Mouse (Mus musculus) cerebellum, adult 2 months (tissue): Measurements from ENCODE around the gene Fam213b. TPM values are rescaled to one million over a fixed set of nuclear protein-coding genes. Genes with fewer than 3 reads are reported as not detected.

Source experiments
- DNase-seq, 2 experiments: peaks; one replicate each; pipeline ENCODE4 v3.0.0; 2021
- H3K27ac ChIP-seq: fragments of 200-500 bp; 2 replicates; pipeline ENCODE4 v1.5.1; 2012; ENCODE audit warnings: low read length, control low read depth, inconsistent platforms; ENCODE audit not compliant: insufficient read depth
- H3K27me3 ChIP-seq: fragments of 200-500 bp; 2 replicates; pipeline ENCODE4 v1.6.1; 2012; ENCODE audit warnings: inconsistent platforms, mild to moderate bottlenecking, low read length, moderate library complexity; ENCODE audit not compliant: control insufficient read depth, insufficient read depth
- H3K4me1 ChIP-seq: fragments of 200-500 bp; 2 replicates; pipeline ENCODE4 v1.6.1; 2011; ENCODE audit warnings: low read length; ENCODE audit not compliant: control insufficient read depth, insufficient read depth
- H3K4me3 ChIP-seq: fragments of 200-500 bp; replicated peaks from 2 replicates; pipeline ENCODE3; 2011; ENCODE audit warnings: mild to moderate bottlenecking, low read depth, low read length, control low read depth; ENCODE audit not compliant: insufficient read depth
- CTCF ChIP-seq: fragments of 200-500 bp; IDR thresholded peaks from 2 replicates; pipeline ENCODE4 v1.5.1; 2011; ENCODE audit warnings: low read depth, mild to moderate bottlenecking, control low read depth, low read length, moderate library complexity, borderline replicate concordance; ENCODE audit not compliant: insufficient read depth
- POLR2A ChIP-seq: fragments of 200-500 bp; IDR thresholded peaks from 2 replicates; pipeline ENCODE4 v1.6.1; 2011; ENCODE audit warnings: low read length, control low read depth, borderline replicate concordance; ENCODE audit not compliant: insufficient read depth
- WGBS: fragments of 180-500 bp; shearing (Covaris S2); methylation state at CpG from one replicate; pipeline ENCODE4 v1.1.7; 2018; 5-methylcytosine and 5-hydroxymethylcytosine counted together
- polyA plus RNA-seq: library from polyadenylated mRNA; depleted of rRNA; stranded (reverse); fragments of >200 nt; gene quantifications from 2 replicates; pipeline ENCODE4 v1.2.3, GENCODE M21; 2012

Gene Fam213b
- polyA plus RNA-seq, 1 experiment: 180 TPM

- TF ChIP-seq POLR2A (no peak), CTCF (no peak)
- WGBS: 91% methylated on average over 5 of the region's 5 CpGs
- no peak for DNase-seq
- no peak overlapping the region for H3K4me3 ChIP-seq
- H3K27me3 ChIP-seq: no peaks in the 10 kb centered on the region
- no peak overlapping the region for H3K27ac ChIP-seq
- peaks cover 7% of the 10 kb centered on the region for H3K4me1 ChIP-seq
Measured at GRCm38 (mm10) chr4:154866391-154866790, 32.5 kb downstream of the Fam213b start.

GRCm38 (mm10) chr4:154864961-154865760 is 33.8 kb downstream of the Fam213b start:
- no peak overlapping the region for H3K27ac ChIP-seq
- no peaks in the 10 kb centered on the region for H3K27me3 ChIP-seq
- peak in 1 of 2 experiments; percentile 30 for DNase-seq
- TF ChIP-seq POLR2A (no peak), CTCF (no peak)
- H3K4me3 ChIP-seq: no peak overlapping the region
- WGBS: 53% methylated on average over 18 of the region's 18 CpGs
- peaks cover 7% of the 10 kb centered on the region for H3K4me1 ChIP-seq

GRCm38 (mm10) chr4:154864271-154864771 is 34.6 kb downstream of the Fam213b start:
- Histone ChIP-seq H3K27ac (no peak overlapping the region), H3K4me1 (peaks cover 7% of the 10 kb centered on the region), H3K4me3 (peak overlapping the region; percentile 75), H3K27me3 (no peaks in the 10 kb centered on the region)
- TF ChIP-seq CTCF (peak; percentile 57; the same call in 1 of the 2 replicates), POLR2A (peak; percentile 79; the same call in 1 of the 2 replicates)
- 4% methylated on average over 18 of the region's 18 CpGs for WGBS
- peak; percentile 86 for DNase-seq

GRCm38 (mm10) chr4:154863436-154863935 is 35.4 kb downstream of the Fam213b start:
- TF ChIP-seq CTCF (no peak), POLR2A (no peak)
- DNase-seq: no peak

GRCm38 (mm10) chr4:154861967-154862366 is 37.0 kb downstream of the Fam213b start:
- WGBS: 73% methylated on average over 5 of the region's 5 CpGs
- TF ChIP-seq POLR2A: no peak
- TF ChIP-seq CTCF: no peak
- H3K4me3 ChIP-seq: no peak overlapping the region
- DNase-seq: peak in 1 of 2 experiments; percentile 12
- no peaks in the 10 kb centered on the region for H3K27me3 ChIP-seq
- peaks cover 7% of the 10 kb centered on the region for H3K4me1 ChIP-seq
- H3K27ac ChIP-seq: no peak overlapping the region

More at GRCm38 (mm10) chr4:154863436-154863935, 35.4 kb downstream of the Fam213b start:
- Histone ChIP-seq H3K27me3 (no peaks in the 10 kb centered on the region), H3K4me3 (no peak overlapping the region), H3K27ac (no peak overlapping the region), H3K4me1 (peaks cover 7% of the 10 kb centered on the region)
- 91% methylated on average over 3 of the region's 3 CpGs for WGBS

- no peak overlapping the region for H3K4me3 ChIP-seq
- no peak for TF ChIP-seq POLR2A
- no peak for TF ChIP-seq CTCF
- DNase-seq: no peak
- peaks cover 4% of the 10 kb centered on the region; the same call in 1 of the 2 replicates for H3K4me1 ChIP-seq
- 82% methylated on average over 3 of the region's 3 CpGs for WGBS
- no peak overlapping the region for H3K27ac ChIP-seq
- no peaks in the 10 kb centered on the region for H3K27me3 ChIP-seq
Measured at GRCm38 (mm10) chr4:154858601-154859000, 40.3 kb downstream of the Fam213b start.

- no peak overlapping the region for H3K27ac ChIP-seq
- peaks cover 4% of the 10 kb centered on the region; the same call in 1 of the 2 replicates for H3K4me1 ChIP-seq
- H3K27me3 ChIP-seq: no peaks in the 10 kb centered on the region
- H3K4me3 ChIP-seq: no peak overlapping the region
- TF ChIP-seq POLR2A: no peak
- no peak for TF ChIP-seq CTCF
- DNase-seq: peak in 1 of 2 experiments; percentile 16
- WGBS: 62% methylated on average over 10 of the region's 10 CpGs
Measured at GRCm38 (mm10) chr4:154857366-154858240, 41.3 kb downstream of the Fam213b start.
